Mouse (Mus musculus): Measurements from ENCODE around the gene Ip6k3. TPM values are rescaled to one million over a fixed set of nuclear protein-coding genes. Genes with fewer than 3 reads are reported as not detected.

Ip6k3 gene
- polyA plus RNA-seq, 1 experiment from 2014 or later = 0.60 TPM

- no peak overlapping the region for H3K27ac ChIP-seq
- no peaks in the 10 kb centered on the region for H3K27me3 ChIP-seq (ENCODE audit: control insufficient read depth, insufficient read depth, low read length)
- DNase-seq (ENCODE audit: low spot score) = no peak
- H3K9me3 ChIP-seq (ENCODE audit: control insufficient read depth, low read length) = no peaks in the 10 kb centered on the region
- ATAC-seq (ENCODE audit: low FRiP score) = no peak
- no peak overlapping the region for H3K9ac ChIP-seq
- 31% methylated on average over 12 of the region's 12 CpGs for WGBS
- H3K36me3 ChIP-seq (replicated peaks; ENCODE audit: control insufficient read depth, insufficient read depth) = peaks cover 26% of the 10 kb centered on the region
- peaks cover 33% of the 10 kb centered on the region for H3K4me1 ChIP-seq (replicated peaks; ENCODE audit: control insufficient read depth, insufficient read depth, low read length)
- no peak overlapping the region for H3K4me2 ChIP-seq (replicated peaks)
- no peak overlapping the region for H3K4me3 ChIP-seq (replicated peaks; ENCODE audit: low read length)
These were observed 42.4 kb downstream of the Ip6k3 start for GRCm38 (mm10) chr17:27125185-27125584.

DNA sequence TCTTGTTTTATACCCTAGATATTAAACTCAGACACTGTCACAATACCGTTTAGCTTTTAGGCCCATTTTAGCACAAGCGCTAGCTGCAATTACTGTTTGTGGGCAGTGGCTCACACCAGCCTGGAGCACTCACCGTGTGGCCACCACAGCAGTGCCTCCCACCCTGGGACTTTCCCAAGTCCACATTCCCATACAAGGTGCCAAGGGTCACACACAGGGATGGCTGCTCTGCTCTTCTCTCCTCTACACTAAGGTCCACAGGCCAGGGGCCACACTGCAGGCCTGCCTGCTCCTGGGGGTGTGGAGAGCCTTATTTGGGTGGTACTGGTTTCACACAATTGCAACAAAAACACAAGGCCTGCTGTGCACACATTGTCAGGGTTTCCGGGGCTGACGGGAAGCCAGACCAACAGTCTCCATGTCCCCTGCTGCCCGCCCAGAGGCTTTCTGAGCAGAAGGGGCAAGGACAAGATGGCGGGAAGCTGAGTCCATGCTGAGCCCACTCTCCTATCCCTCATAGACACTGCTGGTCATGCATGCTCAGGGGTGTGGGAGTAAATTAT is 43.7 kb downstream of the Ip6k3 start:
- Histone ChIP-seq H3K36me3 (replicated peaks; ENCODE audit: control insufficient read depth, insufficient read depth) (peaks cover 26% of the 10 kb centered on the region), H3K4me2 (replicated peaks) (no peak overlapping the region), H3K27ac (no peak overlapping the region), H3K9me3 (ENCODE audit: control insufficient read depth, low read length) (no peaks in the 10 kb centered on the region), H3K9ac (no peak overlapping the region), H3K4me1 (replicated peaks; ENCODE audit: control insufficient read depth, insufficient read depth, low read length) (peaks cover 26% of the 10 kb centered on the region), H3K4me3 (replicated peaks; ENCODE audit: low read length) (no peak overlapping the region), H3K27me3 (ENCODE audit: control insufficient read depth, insufficient read depth, low read length) (0 out of 2 replicates have a peak, but pooled peaks cover 4% of the 10 kb centered on the region)
- ATAC-seq (ENCODE audit: low FRiP score) (no peak), DNase-seq (ENCODE audit: low spot score) (no peak)
- 83% methylated on average over 7 of the region's 7 CpGs for WGBS

GRCm38 (mm10) chr17:27123103-27123502 is 44.5 kb downstream of the Ip6k3 start:
- peaks cover 26% of the 10 kb centered on the region for H3K36me3 ChIP-seq (replicated peaks; ENCODE audit: control insufficient read depth, insufficient read depth)
- 0 out of 2 replicates have a peak, but pooled peaks cover 4% of the 10 kb centered on the region for H3K27me3 ChIP-seq (ENCODE audit: control insufficient read depth, insufficient read depth, low read length)
- no peak overlapping the region for H3K4me3 ChIP-seq (replicated peaks; ENCODE audit: low read length)
- no peak for DNase-seq (ENCODE audit: low spot score)
- H3K4me2 ChIP-seq (replicated peaks) = no peak overlapping the region
- ATAC-seq (ENCODE audit: low FRiP score) = no peak
- H3K9me3 ChIP-seq (ENCODE audit: control insufficient read depth, low read length) = no peaks in the 10 kb centered on the region
- peaks cover 25% of the 10 kb centered on the region for H3K4me1 ChIP-seq (replicated peaks; ENCODE audit: control insufficient read depth, insufficient read depth, low read length)
- no peak overlapping the region for H3K27ac ChIP-seq
- WGBS = 91% methylated on average over 2 of the region's 2 CpGs
- no peak overlapping the region for H3K9ac ChIP-seq

GRCm38 (mm10) chr17:27122701-27123100 is 44.9 kb downstream of the Ip6k3 start:
- Histone ChIP-seq H3K4me2 (replicated peaks) (no peak overlapping the region), H3K4me1 (replicated peaks; ENCODE audit: control insufficient read depth, insufficient read depth, low read length) (peaks cover 21% of the 10 kb centered on the region), H3K4me3 (replicated peaks; ENCODE audit: low read length) (no peak overlapping the region), H3K27ac (no peak overlapping the region), H3K9ac (no peak overlapping the region), H3K27me3 (ENCODE audit: control insufficient read depth, insufficient read depth, low read length) (0 out of 2 replicates have a peak, but pooled peaks cover 4% of the 10 kb centered on the region), H3K36me3 (replicated peaks; ENCODE audit: control insufficient read depth, insufficient read depth) (peaks cover 26% of the 10 kb centered on the region), H3K9me3 (ENCODE audit: control insufficient read depth, low read length) (no peaks in the 10 kb centered on the region)
- DNase-seq (ENCODE audit: low spot score) (no peak), ATAC-seq (ENCODE audit: low FRiP score) (no peak)
- 77% methylated on average over 11 of the region's 11 CpGs for WGBS

GRCm38 (mm10) chr17:27121781-27122180 is 45.8 kb downstream of the Ip6k3 start:
- Histone ChIP-seq H3K9me3 (ENCODE audit: control insufficient read depth, low read length) (no peaks in the 10 kb centered on the region), H3K36me3 (replicated peaks; ENCODE audit: control insufficient read depth, insufficient read depth) (peaks cover 26% of the 10 kb centered on the region), H3K9ac (no peak overlapping the region), H3K4me1 (replicated peaks; ENCODE audit: control insufficient read depth, insufficient read depth, low read length) (peaks cover 14% of the 10 kb centered on the region), H3K4me3 (replicated peaks; ENCODE audit: low read length) (no peak overlapping the region), H3K27ac (no peak overlapping the region), H3K4me2 (replicated peaks) (no peak overlapping the region), H3K27me3 (ENCODE audit: control insufficient read depth, insufficient read depth, low read length) (0 out of 2 replicates have a peak, but pooled peaks cover 4% of the 10 kb centered on the region)
- DNase-seq (ENCODE audit: low spot score) = no peak
- ATAC-seq (ENCODE audit: low FRiP score) = no peak
- 71% methylated on average over 7 of the region's 7 CpGs for WGBS

DNA sequence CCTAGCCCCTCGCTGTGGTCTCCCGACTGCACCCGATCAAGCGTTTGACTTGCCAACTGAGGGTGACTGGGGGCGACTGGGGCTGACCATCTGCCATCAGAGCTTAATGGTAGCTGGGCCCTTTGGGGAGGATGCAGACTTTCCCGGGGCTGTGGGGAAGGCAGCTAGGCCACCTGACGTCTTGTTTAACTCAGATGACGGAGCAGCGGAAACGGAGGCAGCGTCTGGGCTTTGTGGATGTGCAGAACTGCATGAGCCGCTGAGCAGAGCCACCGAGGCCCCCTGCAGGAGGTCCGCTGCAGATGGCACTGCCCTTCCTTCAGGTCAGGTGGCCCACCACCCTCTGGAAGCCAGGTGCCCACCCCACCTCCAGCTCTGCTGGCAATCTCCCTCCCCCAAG is 46.3 kb downstream of the Ip6k3 start:
- Histone ChIP-seq H3K9ac (no peak overlapping the region), H3K4me3 (replicated peaks; ENCODE audit: low read length) (no peak overlapping the region), H3K36me3 (replicated peaks; ENCODE audit: control insufficient read depth, insufficient read depth) (peaks cover 26% of the 10 kb centered on the region), H3K27me3 (ENCODE audit: control insufficient read depth, insufficient read depth, low read length) (0 out of 2 replicates have a peak, but pooled peaks cover 4% of the 10 kb centered on the region), H3K9me3 (ENCODE audit: control insufficient read depth, low read length) (no peaks in the 10 kb centered on the region), H3K4me2 (replicated peaks) (no peak overlapping the region), H3K27ac (no peak overlapping the region), H3K4me1 (replicated peaks; ENCODE audit: control insufficient read depth, insufficient read depth, low read length) (peaks cover 14% of the 10 kb centered on the region)
- DNase-seq (ENCODE audit: low spot score) = no peak
- 24% methylated on average over 14 of the region's 14 CpGs for WGBS
- ATAC-seq (ENCODE audit: low FRiP score) = no peak

GRCm38 (mm10) chr17:27120561-27121024 is 47.0 kb downstream of the Ip6k3 start:
- H3K9ac ChIP-seq = 0 out of 2 replicates have a peak overlapping the region, but pooled peaks have one; percentile 3
- no peak overlapping the region for H3K4me3 ChIP-seq (replicated peaks; ENCODE audit: low read length)
- ATAC-seq (ENCODE audit: low FRiP score) = no peak; the same call in 1 of the 2 replicates
- H3K27ac ChIP-seq = no peak overlapping the region
- peaks cover 14% of the 10 kb centered on the region for H3K4me1 ChIP-seq (replicated peaks; ENCODE audit: control insufficient read depth, insufficient read depth, low read length)
- WGBS = 4% methylated on average over 18 of the region's 18 CpGs
- no peaks in the 10 kb centered on the region for H3K9me3 ChIP-seq (ENCODE audit: control insufficient read depth, low read length)
- H3K27me3 ChIP-seq (ENCODE audit: control insufficient read depth, insufficient read depth, low read length) = 0 out of 2 replicates have a peak, but pooled peaks cover 4% of the 10 kb centered on the region
- H3K36me3 ChIP-seq (replicated peaks; ENCODE audit: control insufficient read depth, insufficient read depth) = peaks cover 26% of the 10 kb centered on the region
- peak; percentile 67 for DNase-seq (ENCODE audit: low spot score)
- H3K4me2 ChIP-seq (replicated peaks) = peak overlapping the region; percentile 22; the same call in 1 of the 2 replicates

- WGBS = 67% methylated on average over 8 of the region's 8 CpGs
- Histone ChIP-seq H3K36me3 (replicated peaks; ENCODE audit: control insufficient read depth, insufficient read depth) (peaks cover 26% of the 10 kb centered on the region), H3K27ac (no peak overlapping the region), H3K4me2 (replicated peaks) (no peak overlapping the region), H3K4me3 (replicated peaks; ENCODE audit: low read length) (no peak overlapping the region), H3K4me1 (replicated peaks; ENCODE audit: control insufficient read depth, insufficient read depth, low read length) (peaks cover 14% of the 10 kb centered on the region), H3K9ac (0 out of 2 replicates have a peak overlapping the region, but pooled peaks have one; percentile 3), H3K27me3 (ENCODE audit: control insufficient read depth, insufficient read depth, low read length) (0 out of 2 replicates have a peak, but pooled peaks cover 4% of the 10 kb centered on the region), H3K9me3 (ENCODE audit: control insufficient read depth, low read length) (no peaks in the 10 kb centered on the region)
- ATAC-seq (ENCODE audit: low FRiP score) (no peak), DNase-seq (ENCODE audit: low spot score) (no peak)
These were observed 47.6 kb downstream of the Ip6k3 start for GRCm38 (mm10) chr17:27119954-27120353.

GRCm38 (mm10) chr17:27119540-27119895 is 48.1 kb downstream of the Ip6k3 start:
- ATAC-seq (ENCODE audit: low FRiP score) (no peak), DNase-seq (ENCODE audit: low spot score) (no peak)
- peaks cover 14% of the 10 kb centered on the region for H3K4me1 ChIP-seq (replicated peaks; ENCODE audit: control insufficient read depth, insufficient read depth, low read length)
- H3K27ac ChIP-seq = no peak overlapping the region
- H3K4me2 ChIP-seq (replicated peaks) = no peak overlapping the region
- no peaks in the 10 kb centered on the region for H3K9me3 ChIP-seq (ENCODE audit: control insufficient read depth, low read length)
- no peak overlapping the region for H3K4me3 ChIP-seq (replicated peaks; ENCODE audit: low read length)
- 69% methylated on average over 4 of the region's 4 CpGs for WGBS
- H3K36me3 ChIP-seq (replicated peaks; ENCODE audit: control insufficient read depth, insufficient read depth) = peaks cover 26% of the 10 kb centered on the region
- H3K27me3 ChIP-seq (ENCODE audit: control insufficient read depth, insufficient read depth, low read length) = 0 out of 2 replicates have a peak, but pooled peaks cover 4% of the 10 kb centered on the region
- no peak overlapping the region for H3K9ac ChIP-seq

Data from hindbrain, embryonic 14.5 days (tissue).